Mouse (Mus musculus) liver, embryonic 11.5 days (tissue): ENCODE measurements at regions not wholly inside any gene's neighbourhood (a gene's known extent, or its start where the extent isn't known, plus 50 kb on each side); places are given as distances from the start of the nearest gene placed in this dataset.

ENCODE experiments used
- ATAC-seq: fragments of 200-750 bp; cut with Nextera tagmentation; replicated peaks from 2 replicates; pipeline ENCODE4 v1.8.0; 2017; ENCODE audit warnings: moderate number of reproducible peaks, mild to moderate bottlenecking, moderate TSS enrichment, moderate library complexity; ENCODE audit not compliant: low FRiP score
- DNase-seq: peaks from one replicate; pipeline ENCODE4 v3.0.0-alpha.2; 2017; ENCODE audit warnings: low spot score
- H3K27ac ChIP-seq: fragments of 300-500 bp; sonication (generic); 2 replicates; pipeline ENCODE4 v1.5.1; 2014; ENCODE audit warnings: mild to moderate bottlenecking, low read depth, low read length, control low read depth
- H3K27me3 ChIP-seq: fragments of 300-500 bp; sonication (generic); replicated peaks from 2 replicates; pipeline ENCODE4 v1.6.1; 2014; ENCODE audit warnings: low read length, mixed read lengths; ENCODE audit not compliant: control insufficient read depth, insufficient read depth
- H3K36me3 ChIP-seq: fragments of 300-500 bp; sonication (generic); 2 replicates; pipeline ENCODE4 v1.6.1; 2014; ENCODE audit warnings: mild to moderate bottlenecking, low read length, moderate library complexity, mixed read lengths; ENCODE audit not compliant: control insufficient read depth, insufficient read depth
- H3K4me1 ChIP-seq: fragments of 300-500 bp; sonication (generic); replicated peaks from 2 replicates; pipeline ENCODE4 v1.6.1; 2014; ENCODE audit warnings: low read length, mixed read lengths; ENCODE audit not compliant: control insufficient read depth, insufficient read depth
- H3K4me2 ChIP-seq: fragments of 300-500 bp; sonication (generic); 2 replicates; pipeline ENCODE4 v1.6.1; 2014; ENCODE audit warnings: mild to moderate bottlenecking, control low read depth, moderate library complexity
- H3K4me3 ChIP-seq: fragments of 300-500 bp; sonication (generic); 2 replicates; pipeline ENCODE4 v1.5.1; 2014; ENCODE audit warnings: low read depth, low read length, control low read depth
- H3K9ac ChIP-seq: fragments of 300-500 bp; sonication (generic); 2 replicates; pipeline ENCODE4 v1.6.1; 2014; ENCODE audit warnings: low read depth, low read length, control low read depth
- H3K9me3 ChIP-seq: fragments of 300-500 bp; sonication (generic); 2 replicates; pipeline ENCODE4 v1.6.1; 2016; ENCODE audit warnings: low read length, inconsistent platforms, mixed read lengths; ENCODE audit not compliant: control insufficient read depth
- WGBS: fragments of 180-500 bp; shearing (Covaris S2); extraction: QIAGEN DNeasy Blood & Tissue Kit; methylation state at CpG from one replicate; pipeline ENCODE4 v1.1.7; 2014; 5-methylcytosine and 5-hydroxymethylcytosine counted together

GRCm38 (mm10) chr3:136376893-136377292 lies 51.0 kb upstream of the Bank1 start:
- 74% methylated on average over 4 of the region's 4 CpGs for WGBS
- no peak overlapping the region for H3K27ac ChIP-seq
- no peaks in the 10 kb centered on the region for H3K9me3 ChIP-seq
- no peak overlapping the region for H3K4me3 ChIP-seq
- H3K4me2 ChIP-seq: no peak overlapping the region
- ATAC-seq (no peak; the same call in 1 of the 2 replicates), DNase-seq (no peak)
- no peaks in the 10 kb centered on the region for H3K4me1 ChIP-seq
- no peak overlapping the region for H3K9ac ChIP-seq
- H3K27me3 ChIP-seq: no peaks in the 10 kb centered on the region
- H3K36me3 ChIP-seq: no peaks in the 10 kb centered on the region
